Mouse (Mus musculus) erythroid progenitor cell, adult 5-6 weeks (primary cell): Measurements from ENCODE around the gene Zfp367. TPM values are rescaled to one million over a fixed set of nuclear protein-coding genes. Genes with fewer than 3 reads are reported as not detected.

Experiments used
- ATAC-seq: replicated peaks from 2 replicates; pipeline ENCODE4 v1.8.0; 2016; ENCODE audit warnings: moderate number of reproducible peaks, mild to moderate bottlenecking, moderate TSS enrichment, inconsistent platforms; ENCODE audit not compliant: poor library complexity, low FRiP score, severe bottlenecking
- total RNA-seq, 2 experiments: library from RNA; stranded (forward) in 1 of 2; stranded (reverse) in 1 of 2; fragments of 150-400 nt in 1 of 2; fragments of 186-747, 209-891 nt in 1 of 2; gene quantifications; 2 replicates each; pipeline versions ENCODE4 v1.2.3 to v1.2.4; 2015 to 2017; ENCODE audit warnings: low replicate concordance in 2 of 2

Zfp367 gene
- total RNA-seq, 2 experiments from 2014 or later = 93.5 to 120 TPM

GRCm38 (mm10) chr13:64098992-64099391, 54.0 kb downstream of the Zfp367 start:
- ATAC-seq = no peak

GRCm38 (mm10) chr13:64093341-64093740, 59.7 kb downstream of the Zfp367 start:
- ATAC-seq = no peak

GRCm38 (mm10) chr13:64092752-64093151, 60.2 kb downstream of the Zfp367 start:
- ATAC-seq = no peak

GRCm38 (mm10) chr13:64092141-64092540, 60.9 kb downstream of the Zfp367 start:
- ATAC-seq = no peak

- ATAC-seq = no peak
Measured at GRCm38 (mm10) chr13:64091006-64091405, 62.0 kb downstream of the Zfp367 start.

GRCm38 (mm10) chr13:64090278-64090677, 62.7 kb downstream of the Zfp367 start:
- no peak for ATAC-seq

GRCm38 (mm10) chr13:64089130-64089529, 63.9 kb downstream of the Zfp367 start, which contains the start of gene Hsd17b3:
Hsd17b3 (minus strand) TSS chr13:64089230.
- no peak for ATAC-seq

- no peak for ATAC-seq
Measured at GRCm38 (mm10) chr13:64088057-64088456, 64.9 kb downstream of the Zfp367 start.

- no peak for ATAC-seq
Measured at GRCm38 (mm10) chr13:64086036-64086435, 67.0 kb downstream of the Zfp367 start.

- ATAC-seq = no peak
Measured at GRCm38 (mm10) chr13:64083331-64083730, 69.7 kb downstream of the Zfp367 start.

Other genes starting within 250 kb of the Zfp367 start
- not detected in 2 replicates for gene Hsd17b3, start 64.0 kb downstream of the Zfp367 start, total RNA-seq (2015; ENCODE audit: low replicate concordance)
- gene Hsd17b3, start 64.0 kb downstream of the Zfp367 start, total RNA-seq (2017; ENCODE audit: low replicate concordance) = not detected in 2 replicates
- 2.5 and 10.5 TPM in 2 replicates for gene Slc35d2, start 23.8 kb downstream of the Zfp367 start, total RNA-seq (2015; ENCODE audit: low replicate concordance)
- 0.26 and 4.8 TPM in 2 replicates for gene Slc35d2, start 23.8 kb downstream of the Zfp367 start, total RNA-seq (2017; ENCODE audit: low replicate concordance)
- gene Habp4, start 8.6 kb upstream of the Zfp367 start, total RNA-seq (2015; ENCODE audit: low replicate concordance) = 11.5 and 15.9 TPM in 2 replicates
- 7.3 and 10.7 TPM in 2 replicates for gene Habp4, start 8.6 kb upstream of the Zfp367 start, total RNA-seq (2017; ENCODE audit: low replicate concordance)
- 0.42 and 0.72 TPM in 2 replicates for gene Cdc14b, start 122.1 kb upstream of the Zfp367 start, total RNA-seq (2015; ENCODE audit: low replicate concordance)
- 2.7 TPM in 1 of 2 replicates, not detected in the other for gene Cdc14b, start 122.1 kb upstream of the Zfp367 start, total RNA-seq (2017; ENCODE audit: low replicate concordance)
- gene Aaed1, start 159.5 kb upstream of the Zfp367 start, total RNA-seq (2015; ENCODE audit: low replicate concordance) = 4.2 and 11.9 TPM in 2 replicates
- gene Aaed1, start 159.5 kb upstream of the Zfp367 start, total RNA-seq (2017; ENCODE audit: low replicate concordance) = 6.2 and 10.5 TPM in 2 replicates
- gene Ctsl, start 217.7 kb upstream of the Zfp367 start, total RNA-seq (2015; ENCODE audit: low replicate concordance) = 2.1 and 7.9 TPM in 2 replicates
- gene Ctsl, start 217.7 kb upstream of the Zfp367 start, total RNA-seq (2017; ENCODE audit: low replicate concordance) = 11.1 and 20.3 TPM in 2 replicates